Mouse (Mus musculus) embryo, embryonic 10 days (tissue): ENCODE data around the gene Mybpc2.
A peak's percentile ranks its signal among the peaks of the same experiment; 100 is the strongest.

Experiments used
- DNase-seq: peaks from one replicate; pipeline ENCODE4 v3.0.0-alpha.2; 2015; ENCODE audit warnings: low spot score

Gene Mybpc2

GRCm38 (mm10) chr7:44463556-44464225, 60.8 kb downstream of the Mybpc2 start:
- no peak for DNase-seq

GRCm38 (mm10) chr7:44463056-44463425, 61.4 kb downstream of the Mybpc2 start:
- no peak for DNase-seq

- DNase-seq: peak; percentile 78
Observed at GRCm38 (mm10) chr7:44462218-44463055, 62.0 kb downstream of the Mybpc2 start.

GRCm38 (mm10) chr7:44461503-44462217, 62.8 kb downstream of the Mybpc2 start:
- DNase-seq: no peak

- DNase-seq: no peak
Observed at GRCm38 (mm10) chr7:44460767-44461502, 63.5 kb downstream of the Mybpc2 start.

- no peak for DNase-seq
Observed at GRCm38 (mm10) chr7:44460067-44460466, 64.4 kb downstream of the Mybpc2 start.

GRCm38 (mm10) chr7:44456302-44456701, 68.2 kb downstream of the Mybpc2 start:
- DNase-seq: no peak

GRCm38 (mm10) chr7:44453256-44453655, 71.2 kb downstream of the Mybpc2 start:
- DNase-seq: no peak
